ENCODE assay signal across 9 mouse cellular contexts in genomic region chr7:118102231-118102630, GRCm38 (mm10). TPM values are rescaled to one million over a fixed set of nuclear protein-coding genes. Genes with fewer than 3 reads are reported as not detected.
DNase-seq lines count a peak whose midpoint lies in the region; ATAC-seq lines count a peak whose summit lies in the region.
"Had no signal": no experiment of that assay in that cellular context is flagged by ENCODE, and none has a peak within 500 bp of the region (broad histone marks: within the 10 kb centered on the region; RNA-seq: fewer than 3 reads in every experiment).

No protein-coding gene starts in this region.

- WGBS in kidney, embryonic 15.5 days = 37% methylated on average over 4 of the region's 4 CpGs
- WGBS in kidney, embryonic 16.5 days = 46% methylated on average over 4 of the region's 4 CpGs
- 59% methylated on average over 4 of the region's 4 CpGs for WGBS in forebrain, embryonic 10.5 days
- WGBS in limb, embryonic 11.5 days = 53% methylated on average over 4 of the region's 4 CpGs
- WGBS in neural tube, embryonic 15.5 days = 47% methylated on average over 4 of the region's 4 CpGs

- ATAC-seq in kidney, embryonic 15.5 days (replicated peaks; ENCODE audit: low FRiP score) = no peak; the same call in 1 of the 2 replicates
- no peak for ATAC-seq in kidney, embryonic 16.5 days (ENCODE audit: low FRiP score, low TSS enrichment)
- 0 out of 2 replicates have a peak, but pooled peaks have one; percentile 14 for ATAC-seq in limb, embryonic 11.5 days (ENCODE audit: insufficient number of reproducible peaks, low FRiP score, low TSS enrichment, low read depth)
- ATAC-seq in neural tube, embryonic 15.5 days (ENCODE audit: low FRiP score) = peak; percentile 22; the same call in 1 of the 2 replicates

- peaks cover 38% of the 10 kb centered on the region for H3K36me3 ChIP-seq in kidney, embryonic 15.5 days
- peaks cover 27% of the 10 kb centered on the region for H3K36me3 ChIP-seq in kidney, embryonic 16.5 days (ENCODE audit: insufficient read depth, low read length)
- peaks cover 34% of the 10 kb centered on the region for H3K36me3 ChIP-seq in forebrain, embryonic 10.5 days (replicated peaks)
- peaks cover 14% of the 10 kb centered on the region for H3K36me3 ChIP-seq in limb, embryonic 11.5 days (ENCODE audit: control insufficient read depth, insufficient read depth, low read length)
- peaks cover 27% of the 10 kb centered on the region for H3K36me3 ChIP-seq in neural tube, embryonic 15.5 days

- H3K9me3 ChIP-seq in kidney, embryonic 15.5 days (replicated peaks) = no peaks in the 10 kb centered on the region
- no peaks in the 10 kb centered on the region for H3K9me3 ChIP-seq in kidney, embryonic 16.5 days (ENCODE audit: low read length)
- H3K9me3 ChIP-seq in forebrain, embryonic 10.5 days = no peaks in the 10 kb centered on the region
- H3K9me3 ChIP-seq in limb, embryonic 11.5 days (ENCODE audit: control insufficient read depth, low read length) = no peaks in the 10 kb centered on the region
- no peaks in the 10 kb centered on the region for H3K9me3 ChIP-seq in neural tube, embryonic 15.5 days (replicated peaks)

- no peak overlapping the region for H3K4me3 ChIP-seq in kidney, embryonic 15.5 days (replicated peaks)
- H3K4me3 ChIP-seq in kidney, embryonic 16.5 days (ENCODE audit: low read length) = no peak overlapping the region
- H3K4me3 ChIP-seq in forebrain, embryonic 10.5 days = no peak overlapping the region
- no peak overlapping the region for H3K4me3 ChIP-seq in limb, embryonic 11.5 days (ENCODE audit: low read depth, low read length)
- no peak overlapping the region for H3K4me3 ChIP-seq in neural tube, embryonic 15.5 days (replicated peaks)
- H3K4me3 ChIP-seq: erythroblast, embryonic 14.5 days had no signal

- no peak overlapping the region for H3K9ac ChIP-seq in kidney, embryonic 15.5 days
- H3K9ac ChIP-seq in kidney, embryonic 16.5 days (replicated peaks; ENCODE audit: low read length) = no peak overlapping the region
- H3K9ac ChIP-seq in limb, embryonic 11.5 days (ENCODE audit: low read length) = no peak overlapping the region
- H3K9ac ChIP-seq in neural tube, embryonic 15.5 days (replicated peaks) = no peak overlapping the region

- no peak overlapping the region for H3K4me2 ChIP-seq in kidney, embryonic 15.5 days
- no peak overlapping the region for H3K4me2 ChIP-seq in kidney, embryonic 16.5 days (replicated peaks; ENCODE audit: low read depth, low read length)
- H3K4me2 ChIP-seq in limb, embryonic 11.5 days (ENCODE audit: low read depth, severe bottlenecking) = no peak overlapping the region
- no peak overlapping the region for H3K4me2 ChIP-seq in neural tube, embryonic 15.5 days

- no peaks in the 10 kb centered on the region for H3K27me3 ChIP-seq in kidney, embryonic 15.5 days
- no peaks in the 10 kb centered on the region for H3K27me3 ChIP-seq in kidney, embryonic 16.5 days (ENCODE audit: insufficient read depth, low read length)
- H3K27me3 ChIP-seq in forebrain, embryonic 10.5 days (ENCODE audit: poor library complexity, severe bottlenecking) = no peaks in the 10 kb centered on the region
- no peaks in the 10 kb centered on the region for H3K27me3 ChIP-seq in limb, embryonic 11.5 days (ENCODE audit: control insufficient read depth, insufficient read depth, low read length)
- no peaks in the 10 kb centered on the region for H3K27me3 ChIP-seq in neural tube, embryonic 15.5 days (replicated peaks)

- H3K27ac ChIP-seq in kidney, embryonic 15.5 days = 0 out of 2 replicates have a peak overlapping the region, but pooled peaks have one; percentile 30
- H3K27ac ChIP-seq in kidney, embryonic 16.5 days (ENCODE audit: low read length) = no peak overlapping the region
- H3K27ac ChIP-seq in forebrain, embryonic 10.5 days = no peak overlapping the region
- no peak overlapping the region for H3K27ac ChIP-seq in limb, embryonic 11.5 days (replicated peaks; ENCODE audit: low read depth, low read length)
- no peak overlapping the region for H3K27ac ChIP-seq in neural tube, embryonic 15.5 days (replicated peaks)

- peak; percentile 65 for DNase-seq in CD4-positive helper T cell, adult 2 months (ENCODE audit: low read depth, low spot score)
- peak; percentile 87 for DNase-seq in R1 (ENCODE audit: low read depth, low spot score)
- peak; percentile 51 for DNase-seq in forebrain, embryonic 10.5 days (ENCODE audit: extremely low spot score, low spot score)
- DNase-seq in limb, embryonic 11.5 days (ENCODE audit: low spot score) = peak; percentile 44
- no peak for DNase-seq in urinary bladder, adult 2 months (ENCODE audit: low spot score)

- H3K4me1 ChIP-seq in kidney, embryonic 15.5 days = no peaks in the 10 kb centered on the region
- H3K4me1 ChIP-seq in kidney, embryonic 16.5 days (ENCODE audit: insufficient read depth, low read length) = peaks cover 2% of the 10 kb centered on the region; the same call in 1 of the 2 replicates
- H3K4me1 ChIP-seq in forebrain, embryonic 10.5 days = peaks cover 17% of the 10 kb centered on the region; the same call in 1 of the 2 replicates
- H3K4me1 ChIP-seq in limb, embryonic 11.5 days (ENCODE audit: control insufficient read depth, insufficient read depth, low read length) = no peaks in the 10 kb centered on the region; the same call in 1 of the 2 replicates
- no peaks in the 10 kb centered on the region for H3K4me1 ChIP-seq in neural tube, embryonic 15.5 days

RNA-seq across cellular contexts. Expression of gene Rps15a, which starts 13.8 kb away (rescaled TPM):
- polyA plus RNA-seq in kidney, embryonic 15.5 days (2015; fragmentation: Nextera tagmentation; extraction: Ambion mirVana) = 803 and 853 TPM in 2 replicates
- 655 and 667 TPM in 2 replicates for polyA plus RNA-seq in kidney, embryonic 16.5 days (2015; fragmentation: Nextera tagmentation; extraction: Ambion mirVana)
- 655 and 667 TPM in 2 replicates for polyA plus RNA-seq in forebrain, embryonic 10.5 days (2016; fragmentation: Nextera tagmentation; extraction: Ambion mirVana)
- polyA plus RNA-seq in limb, embryonic 11.5 days (2014; fragmentation: Nextera tagmentation; extraction: Ambion mirVana) = 782 and 811 TPM in 2 replicates
- 410 and 450 TPM in 2 replicates for polyA plus RNA-seq in neural tube, embryonic 15.5 days (2015; fragmentation: Nextera tagmentation; extraction: Ambion mirVana)
- polyA plus RNA-seq in urinary bladder, adult 2 months (2012; rRNA removed) = 4,149 and 4,255 TPM in 2 replicates

RNA-seq across cellular contexts. Expression of gene Arl6ip1, which starts 27.2 kb away (rescaled TPM):
- 517 and 562 TPM in 2 replicates for polyA plus RNA-seq in kidney, embryonic 15.5 days (2015; fragmentation: Nextera tagmentation; extraction: Ambion mirVana)
- 405 and 508 TPM in 2 replicates for polyA plus RNA-seq in kidney, embryonic 16.5 days (2015; fragmentation: Nextera tagmentation; extraction: Ambion mirVana)
- 495 and 509 TPM in 2 replicates for polyA plus RNA-seq in forebrain, embryonic 10.5 days (2016; fragmentation: Nextera tagmentation; extraction: Ambion mirVana)
- polyA plus RNA-seq in limb, embryonic 11.5 days (2014; fragmentation: Nextera tagmentation; extraction: Ambion mirVana) = 408 and 423 TPM in 2 replicates
- 500 and 542 TPM in 2 replicates for polyA plus RNA-seq in neural tube, embryonic 15.5 days (2015; fragmentation: Nextera tagmentation; extraction: Ambion mirVana)
- polyA plus RNA-seq in urinary bladder, adult 2 months (2012; rRNA removed) = 128 and 139 TPM in 2 replicates

Comparison
In these comparisons a context has a peak if more than half of its experiments do, and no peak if none do; other contexts are left out.
1. ATAC-seq: peak in limb, embryonic 11.5 days (single experiment) and neural tube, embryonic 15.5 days (single experiment); none in kidney, embryonic 15.5 days (single experiment) and kidney, embryonic 16.5 days (single experiment).